Mouse (Mus musculus) ES-E14 (cell line): ENCODE measurements around the gene Gm17019.
"Not testable (repeated sequence)": the region's sequence is repeated elsewhere in the genome, so short reads cannot be mapped to it uniquely, and the experiment has no call there.

ENCODE experiments used
- HCFC1 ChIP-seq: IDR thresholded peaks from 2 replicates; pipeline ENCODE4 v1.6.1; 2012; ENCODE audit warnings: low read length, inconsistent platforms, borderline replicate concordance; ENCODE audit not compliant: insufficient read depth
- MAFK ChIP-seq: IDR thresholded peaks from 2 replicates; pipeline ENCODE4 v1.6.1; 2014; ENCODE audit warnings: mild to moderate bottlenecking, low read depth, low read length, inconsistent platforms; ENCODE audit not compliant: insufficient read depth
- ZC3H11A ChIP-seq: IDR thresholded peaks from 2 replicates; pipeline ENCODE4 v1.6.1; 2012; ENCODE audit warnings: low read depth, mild to moderate bottlenecking, inconsistent platforms, low read length, borderline replicate concordance
- ZNF384 ChIP-seq: IDR thresholded peaks from 2 replicates; pipeline ENCODE4 v1.6.1; 2012; ENCODE audit warnings: low read depth, low read length, inconsistent platforms

- not testable (repeated sequence) for TF ChIP-seq ZC3H11A, MAFK, HCFC1, ZNF384
Measured at GRCm38 (mm10) chr5:15004569-15005562, 27.9 kb downstream of the Gm17019 start.
